Mouse (Mus musculus) ES-Bruce4 (cell line): ENCODE measurements around the gene Cfl2.

Experiments
- CTCF ChIP-seq: IDR thresholded peaks from one replicate; pipeline ENCODE4 v1.8.1; 2011; ENCODE audit warnings: low read depth, low read length
- EP300 ChIP-seq: IDR thresholded peaks from 2 replicates; pipeline ENCODE4 v1.6.1; 2011; ENCODE audit warnings: low read depth, low read length; ENCODE audit not compliant: insufficient read depth
- POLR2A ChIP-seq: IDR thresholded peaks from one replicate; pipeline ENCODE4 v1.8.1; 2011; ENCODE audit warnings: low read length; ENCODE audit not compliant: insufficient read depth

- no peak for TF ChIP-seq CTCF
- TF ChIP-seq EP300, result no peak
- TF ChIP-seq POLR2A, result no peak
Measured at GRCm38 (mm10) chr12:54820684-54821161, 42.0 kb downstream of the Cfl2 start.
